Mouse (Mus musculus): ENCODE results near the gene Xrn2. TPM values are rescaled to one million over a fixed set of nuclear protein-coding genes. Genes with fewer than 3 reads are reported as not detected.

The Xrn2 gene
- total RNA-seq, 2 experiments from 2014 or later: 39.5 to 44.2 TPM

DNA sequence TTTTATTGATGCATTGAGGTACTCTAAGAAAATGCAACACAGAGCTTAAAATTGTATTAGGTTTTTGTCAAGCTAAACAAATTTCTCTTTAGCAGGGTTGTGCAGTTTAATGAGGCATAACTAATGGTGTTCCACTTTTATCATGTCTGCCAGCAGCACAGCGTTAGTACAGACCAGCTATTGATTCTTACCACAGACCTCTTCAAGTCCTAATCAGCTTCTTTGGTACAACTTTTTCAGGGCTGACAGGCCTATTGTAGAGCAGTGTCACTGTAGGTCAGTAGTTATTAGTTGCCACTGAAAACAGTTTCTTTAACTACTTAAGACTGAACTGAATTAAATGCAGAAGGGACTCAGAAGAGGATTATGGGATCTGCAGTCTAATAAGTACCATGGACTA, 56.3 kb downstream of the Xrn2 start:
- TF ChIP-seq CTCF (IDR thresholded peaks at IDR 0.05): no peak
- no peak overlapping the region for H3K4me3 ChIP-seq
- DNase-seq (ENCODE audit: extremely low spot score in 1 of 2, low spot score in 2 of 2): no peak
- H3K27ac ChIP-seq: no peak overlapping the region
- intact Hi-C loops (cut with DNase I): loop anchor here (5.0 kb wide), 1 partner anchor 112 kb away; no protein-coding TSS in a partner anchor

DNA sequence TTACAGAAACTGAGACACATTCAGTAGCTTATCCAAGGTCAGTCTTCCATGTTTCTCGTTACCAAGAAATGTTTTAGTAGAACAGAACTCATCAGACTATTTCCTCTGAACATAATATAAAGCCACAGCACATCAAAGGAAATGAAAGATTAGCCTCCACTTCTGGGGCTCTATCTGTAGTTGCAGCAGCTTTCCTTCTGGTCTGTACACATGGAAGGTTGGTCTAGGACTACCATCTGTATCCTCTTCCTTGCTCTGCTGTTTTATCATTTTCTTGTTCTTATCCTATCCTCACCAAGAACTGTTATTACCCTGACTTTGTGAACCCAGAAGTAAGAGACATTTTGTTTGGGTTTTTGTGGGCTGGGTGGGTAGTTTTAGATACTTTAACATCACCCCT, 57.5 kb downstream of the Xrn2 start:
- TF ChIP-seq CTCF (IDR thresholded peaks at IDR 0.05): no peak
- no peak overlapping the region for H3K27ac ChIP-seq
- H3K4me3 ChIP-seq: no peak overlapping the region
- DNase-seq (ENCODE audit: extremely low spot score in 1 of 2, low spot score in 2 of 2): no peak
- intact Hi-C loops (cut with DNase I): no loop called here

DNA sequence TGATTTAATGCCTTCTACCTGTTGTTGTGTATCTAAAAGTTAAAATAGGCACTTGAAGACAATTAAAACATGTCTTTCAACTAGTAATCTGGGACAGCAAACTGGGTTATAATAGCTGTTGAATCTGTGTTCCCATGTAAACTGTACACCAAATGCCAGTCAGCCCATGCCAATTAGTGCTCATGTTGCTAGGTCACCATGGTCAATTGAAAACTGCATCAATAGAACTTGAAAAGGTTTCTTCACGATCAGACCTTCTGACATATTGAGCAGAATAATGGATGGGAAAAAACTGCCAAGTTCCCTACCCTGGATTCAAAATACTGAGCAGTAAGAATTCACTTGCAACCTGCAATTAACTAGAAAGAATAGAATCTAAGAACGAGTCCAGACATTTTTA, 61.2 kb downstream of the Xrn2 start:
- DNase-seq (ENCODE audit: extremely low spot score in 1 of 2, low spot score in 2 of 2): no peak

DNA sequence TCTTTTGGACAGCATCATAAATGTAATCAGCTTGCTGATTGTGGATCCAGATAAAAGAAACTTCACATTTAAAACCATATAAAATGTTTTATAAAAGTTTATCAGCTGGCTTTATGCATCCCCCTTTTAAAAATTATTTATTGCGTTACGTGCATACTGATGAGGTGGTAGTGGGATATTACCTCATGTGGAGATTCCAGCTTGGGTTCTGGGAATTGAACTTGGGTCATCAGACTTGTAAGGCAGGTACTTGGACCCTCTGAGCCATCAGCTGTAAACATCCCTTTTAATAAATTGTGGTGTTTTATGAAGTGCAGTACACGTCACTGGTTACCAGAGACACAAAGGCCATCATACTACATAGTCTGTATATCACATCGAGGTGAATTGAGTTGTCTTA, 61.6 kb downstream of the Xrn2 start:
- H3K27ac ChIP-seq: no peak overlapping the region
- no peak for TF ChIP-seq CTCF (IDR thresholded peaks at IDR 0.05)
- H3K4me3 ChIP-seq: no peak overlapping the region
- DNase-seq (ENCODE audit: extremely low spot score in 1 of 2, low spot score in 2 of 2): no peak
- intact Hi-C loops (cut with DNase I): no loop called here

More for the DNA sequence above, 61.2 kb downstream of the Xrn2 start:
- Histone ChIP-seq H3K4me3 (no peak overlapping the region), H3K27ac (no peak overlapping the region)
- no peak for TF ChIP-seq CTCF (IDR thresholded peaks at IDR 0.05)
- intact Hi-C loops (cut with DNase I): no loop called here

DNA sequence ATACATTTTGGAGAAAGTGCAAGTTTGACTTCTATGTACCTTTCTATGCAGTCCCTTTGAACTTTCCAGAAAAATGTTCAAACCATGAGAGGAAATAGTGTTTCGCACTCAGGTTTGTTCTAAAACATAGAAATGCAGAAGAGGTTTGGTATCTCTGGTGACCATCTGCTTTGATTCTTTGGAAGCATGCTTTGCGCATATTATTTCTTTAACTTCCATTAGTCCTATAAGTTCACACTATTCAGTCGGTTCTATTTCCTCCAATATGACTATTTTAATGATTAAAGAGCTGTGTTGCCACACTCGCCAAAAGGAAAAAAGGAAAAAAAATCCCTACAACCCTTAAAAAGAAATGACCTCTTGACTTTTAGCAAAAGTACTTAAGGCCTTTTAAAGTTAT, 69.6 kb downstream of the Xrn2 start:
- no peak for DNase-seq (ENCODE audit: extremely low spot score in 1 of 2, low spot score in 2 of 2)
- no peak for TF ChIP-seq CTCF (IDR thresholded peaks at IDR 0.05)
- Histone ChIP-seq H3K27ac (no peak overlapping the region), H3K4me3 (no peak overlapping the region)
- intact Hi-C loops (cut with DNase I): loop anchor here (10.0 kb wide), 1 partner anchor 338 kb away; no protein-coding TSS in a partner anchor

DNA sequence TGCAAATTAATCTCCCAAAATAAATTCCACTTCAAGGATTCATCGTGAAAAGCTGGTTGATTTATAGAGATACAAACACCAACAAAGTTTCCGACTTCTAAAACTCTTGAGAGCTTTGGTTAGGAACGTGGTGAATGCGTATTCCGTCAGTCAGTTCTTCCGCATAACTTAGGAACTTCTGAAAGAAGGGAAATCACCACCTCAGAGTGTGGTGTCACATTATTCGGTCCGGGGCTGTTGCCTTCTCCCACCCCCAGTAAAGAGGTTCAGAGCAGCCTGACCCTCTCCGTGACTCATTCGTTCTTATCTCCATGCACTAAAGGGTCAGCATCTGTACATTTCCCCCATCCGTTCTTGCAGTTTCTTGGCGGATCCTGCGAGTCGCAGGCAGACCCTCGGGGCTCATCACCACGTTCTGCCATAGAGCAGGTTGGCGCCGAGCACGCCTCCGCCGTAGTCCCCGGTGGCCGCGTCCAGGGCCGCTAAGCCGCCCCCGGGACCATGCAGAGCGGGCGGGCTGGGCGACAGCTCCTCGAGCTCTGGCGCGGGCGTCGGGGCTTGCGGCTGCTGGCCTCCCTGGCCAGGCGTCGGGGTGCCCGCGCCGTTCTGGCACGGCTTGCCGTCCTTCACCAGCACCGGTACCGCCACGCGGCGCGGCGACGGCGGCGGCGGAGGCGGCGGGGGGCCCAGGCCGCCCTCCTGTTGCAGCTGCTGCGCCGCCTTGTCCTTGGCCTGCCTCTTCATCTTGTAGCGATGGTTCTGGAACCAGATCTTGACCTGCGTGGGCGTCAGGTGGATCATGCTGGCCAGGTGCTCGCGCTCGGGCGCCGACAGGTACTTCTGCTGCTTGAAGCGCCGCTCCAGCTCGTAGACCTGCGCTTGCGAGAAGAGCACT, 70.9 kb downstream of the Xrn2 start:
- H3K27ac ChIP-seq: no peak overlapping the region
- DNase-seq (ENCODE audit: extremely low spot score in 1 of 2, low spot score in 2 of 2): peak in 1 of 2 experiments; percentile 18
- H3K4me3 ChIP-seq: no peak overlapping the region
- TF ChIP-seq CTCF (IDR thresholded peaks at IDR 0.05): no peak
- intact Hi-C loops (cut with DNase I): loop anchor here (10.0 kb wide), 1 partner anchor 339 kb away; no protein-coding TSS in a partner anchor

DNA sequence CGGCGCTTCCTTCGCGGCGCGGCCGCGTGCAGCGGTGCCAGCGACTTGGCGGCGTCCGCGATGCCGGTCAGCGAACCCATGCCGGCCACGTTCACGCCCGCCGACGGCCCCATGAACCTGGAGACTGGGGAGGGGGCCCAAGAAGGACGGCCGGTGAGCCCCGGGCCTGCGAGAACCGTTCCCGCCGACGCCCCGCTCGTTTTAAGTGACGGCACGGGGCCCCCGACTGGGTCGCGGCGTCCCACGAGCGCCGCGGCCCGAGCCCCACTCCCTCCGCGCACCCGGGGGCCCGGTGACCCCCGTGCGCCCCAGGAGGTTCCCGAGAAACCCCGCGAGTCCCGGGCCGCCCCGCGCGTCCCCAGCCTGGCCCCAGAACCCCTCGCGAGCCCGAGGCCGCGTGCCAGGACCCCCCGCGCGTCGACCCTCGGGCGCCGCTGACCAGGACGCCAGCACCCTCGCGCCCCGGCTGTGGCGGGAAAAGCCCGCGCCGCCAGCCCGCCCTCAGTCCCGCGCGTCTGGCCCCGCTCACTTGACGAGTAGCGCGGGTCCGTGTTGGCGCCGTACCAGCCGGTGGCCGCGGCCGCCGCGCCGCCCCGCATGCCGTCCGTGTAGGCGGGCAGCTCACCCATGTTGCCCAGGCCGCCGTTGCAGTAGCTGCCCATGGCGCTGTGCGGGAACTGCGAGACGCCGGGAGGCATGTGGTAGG, 71.7 kb downstream of the Xrn2 start:
- no peak for TF ChIP-seq CTCF (IDR thresholded peaks at IDR 0.05)
- intact Hi-C loops (cut with DNase I): loop anchor here (5.0 to 10.0 kb wide), 4 partner anchors 108 to 953 kb away; partner anchors contain the start of gene Nkx2-2
- H3K4me3 ChIP-seq: no peak overlapping the region
- no peak for DNase-seq (ENCODE audit: extremely low spot score in 1 of 2, low spot score in 2 of 2)
- no peak overlapping the region for H3K27ac ChIP-seq

DNA sequence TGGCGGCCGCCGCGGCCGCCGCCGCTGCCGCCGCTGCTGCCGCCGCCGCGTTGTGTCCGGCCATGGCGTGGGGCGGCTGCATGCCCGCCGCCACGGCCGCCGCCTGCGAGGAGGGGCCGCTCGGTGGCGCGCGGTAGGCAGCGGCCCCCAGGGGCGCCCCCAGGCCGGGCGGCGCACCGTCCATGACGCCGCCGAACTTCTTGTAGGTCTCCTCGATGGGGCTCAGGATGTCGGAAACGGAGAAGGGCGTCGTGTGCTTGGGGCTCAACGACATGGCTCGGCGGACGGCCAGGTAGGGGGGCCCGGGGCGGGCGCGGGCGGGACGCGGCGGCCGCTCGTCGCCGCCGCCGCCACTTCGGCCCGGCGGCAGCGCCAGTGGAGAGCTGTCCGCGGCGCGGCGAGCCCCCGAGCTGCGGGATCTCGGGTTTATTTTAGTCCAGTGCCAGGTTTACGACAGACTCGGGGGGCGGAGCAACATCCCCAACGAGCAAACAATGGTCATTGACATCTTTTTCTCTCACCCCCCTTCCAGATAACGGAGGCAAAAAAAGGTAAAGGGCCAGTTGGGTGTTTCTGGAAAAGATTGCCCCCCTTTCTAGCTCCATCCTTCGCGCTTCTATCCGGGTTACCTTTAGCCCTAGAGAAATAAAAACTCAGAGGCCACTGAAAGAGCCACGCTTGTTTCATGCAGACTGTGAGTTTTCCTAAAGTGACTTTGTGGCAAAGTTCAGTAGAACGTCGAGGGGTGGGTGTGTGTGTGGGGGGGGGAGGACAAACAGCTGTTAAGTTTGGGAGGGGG, 72.5 kb downstream of the Xrn2 start, which contains the start of gene Nkx2-4:
Nkx2-4 (minus strand) TSS at position 374 of the 799 bp plus-strand sequence.
- Histone ChIP-seq H3K4me3 (no peak within 1 kb of the TSS), H3K27ac (no peak within 1 kb of the TSS)
- DNase-seq (ENCODE audit: extremely low spot score in 1 of 2, low spot score in 2 of 2): no peak
- TF ChIP-seq CTCF (IDR thresholded peaks at IDR 0.05): no peak
- intact Hi-C loops (cut with DNase I): loop anchor here (5.0 to 10.0 kb wide), 4 partner anchors 107 to 952 kb away; partner anchors contain the start of gene Nkx2-2

DNA sequence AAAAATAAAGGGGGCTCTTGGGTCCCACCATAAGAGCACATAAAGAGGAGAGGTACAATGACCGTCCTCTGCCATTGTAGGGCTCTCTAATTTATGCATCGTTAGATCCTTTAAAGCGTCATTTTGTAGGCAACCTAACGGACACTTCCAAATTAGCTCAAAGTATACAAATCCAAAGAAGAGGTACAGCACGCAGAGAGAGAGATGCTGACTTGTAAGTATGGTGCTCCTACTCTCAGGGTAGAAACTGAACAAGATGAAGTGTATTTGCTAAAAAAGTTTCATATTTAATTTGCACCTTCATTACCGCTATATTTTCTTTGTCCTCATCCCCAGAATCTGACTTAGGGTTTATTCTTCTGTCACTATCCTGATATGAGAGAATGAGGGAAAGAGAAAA, 73.1 kb downstream of the Xrn2 start:
- no peak overlapping the region for H3K4me3 ChIP-seq
- intact Hi-C loops (cut with DNase I): loop anchor here (5.0 to 10.0 kb wide), 4 partner anchors 106 to 951 kb away; partner anchors contain the start of gene Nkx2-2
- TF ChIP-seq CTCF (IDR thresholded peaks at IDR 0.05): no peak
- no peak overlapping the region for H3K27ac ChIP-seq
- DNase-seq (ENCODE audit: extremely low spot score in 1 of 2, low spot score in 2 of 2): no peak

DNA sequence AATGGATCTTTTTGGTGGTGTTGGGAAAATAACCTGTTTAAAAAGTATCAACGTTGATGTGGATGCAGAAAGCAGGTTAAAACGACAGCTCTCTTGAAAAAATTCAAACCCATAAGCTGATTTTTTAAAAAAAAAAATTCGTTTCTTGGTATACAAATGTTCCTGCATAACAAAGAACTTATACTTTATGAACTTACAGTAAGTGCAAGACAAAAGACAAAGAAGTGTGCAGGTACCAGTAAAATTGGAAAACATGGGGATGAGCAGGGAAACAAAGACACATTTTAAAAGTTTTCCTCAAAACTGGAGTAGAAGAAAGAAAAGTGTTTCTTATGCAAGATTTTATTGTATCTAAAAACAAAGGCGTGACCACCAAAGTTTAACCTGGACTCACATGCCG, 73.6 kb downstream of the Xrn2 start:
- intact Hi-C loops (cut with DNase I): loop anchor here (5.0 to 10.0 kb wide), 4 partner anchors 106 to 951 kb away; partner anchors contain the start of gene Nkx2-2
- Histone ChIP-seq H3K27ac (no peak overlapping the region), H3K4me3 (no peak overlapping the region)
- no peak for DNase-seq (ENCODE audit: extremely low spot score in 1 of 2, low spot score in 2 of 2)
- TF ChIP-seq CTCF (IDR thresholded peaks at IDR 0.05): no peak

DNA sequence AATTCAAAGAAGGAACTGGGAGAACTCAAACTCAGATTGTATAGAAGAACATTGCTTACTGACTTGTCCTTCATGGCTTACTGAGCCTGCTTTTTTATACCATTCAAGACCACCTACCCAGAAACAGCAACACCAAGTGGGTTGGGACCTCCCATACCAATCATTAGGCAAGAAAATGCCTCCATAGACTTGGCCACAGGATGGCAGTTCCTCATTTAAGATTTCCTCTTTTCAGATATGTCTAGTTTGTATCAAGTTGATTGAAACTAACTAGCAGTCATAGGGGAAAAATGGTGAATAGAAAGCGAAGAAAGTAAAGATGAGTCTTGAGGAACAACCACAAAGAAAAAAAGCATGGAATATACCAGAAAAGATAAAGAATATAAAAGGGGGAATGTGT, 106.9 kb downstream of the Xrn2 start:
- H3K27ac ChIP-seq: no peak overlapping the region
- no peak for TF ChIP-seq CTCF (IDR thresholded peaks at IDR 0.05)
- no peak for DNase-seq (ENCODE audit: extremely low spot score in 1 of 2, low spot score in 2 of 2)
- intact Hi-C loops (cut with DNase I): no loop called here
- H3K4me3 ChIP-seq: no peak overlapping the region

Data from left cerebral cortex, adult 2 months (tissue).